Mouse (Mus musculus) embryonic facial prominence, embryonic 14.5 days (tissue): ENCODE measurements at regions not wholly inside any gene's neighbourhood (a gene's known extent, or its start where the extent isn't known, plus 50 kb on each side); places are given as distances from the start of the nearest gene placed in this dataset. TPM values are rescaled to one million over a fixed set of nuclear protein-coding genes. Genes with fewer than 3 reads are reported as not detected.
A peak's percentile ranks its signal among the peaks of the same experiment; 100 is the strongest.

Experiments
- ATAC-seq: fragments of 200-750 bp; cut with Nextera tagmentation; 2 replicates; pipeline ENCODE4 v1.8.0; 2017; ENCODE audit warnings: low read depth, moderate number of reproducible peaks, moderate TSS enrichment
- DNase-seq: peaks from one replicate; pipeline ENCODE4 v3.0.0-alpha.2; 2015; ENCODE audit warnings: low spot score
- H3K27ac ChIP-seq: fragments of 300-500 bp; sonication (generic); replicated peaks from 2 replicates; pipeline ENCODE4 v1.5.1; 2014; ENCODE audit warnings: low read depth, mild to moderate bottlenecking, low read length, moderate library complexity
- H3K27me3 ChIP-seq: fragments of 300-500 bp; sonication (generic); replicated peaks from 2 replicates; pipeline ENCODE4 v1.6.1; 2014; ENCODE audit warnings: low read length; ENCODE audit not compliant: control insufficient read depth, insufficient read depth
- H3K36me3 ChIP-seq: fragments of 300-500 bp; sonication (generic); 2 replicates; pipeline ENCODE4 v1.6.1; 2014; ENCODE audit warnings: low read length, mixed read lengths; ENCODE audit not compliant: control insufficient read depth, insufficient read depth
- H3K4me1 ChIP-seq: fragments of 300-500 bp; sonication (generic); 2 replicates; pipeline ENCODE4 v1.6.1; 2014; ENCODE audit warnings: antibody characterized with exemption, low read length; ENCODE audit not compliant: control insufficient read depth, insufficient read depth
- H3K4me2 ChIP-seq: fragments of 300-500 bp; sonication (generic); 2 replicates; pipeline ENCODE4 v1.6.1; 2014; ENCODE audit warnings: low read depth, mild to moderate bottlenecking, low read length, moderate library complexity, mixed read lengths
- H3K4me3 ChIP-seq: fragments of 300-500 bp; sonication (generic); 2 replicates; pipeline ENCODE4 v1.5.1; 2014; ENCODE audit warnings: low read depth, mild to moderate bottlenecking, low read length
- H3K9ac ChIP-seq: fragments of 300-500 bp; sonication (generic); 2 replicates; pipeline ENCODE4 v1.6.1; 2014; ENCODE audit warnings: low read depth, mild to moderate bottlenecking, low read length, moderate library complexity, mixed read lengths
- H3K9me3 ChIP-seq: fragments of 300-500 bp; sonication (generic); 2 replicates; pipeline ENCODE4 v1.6.1; 2016; ENCODE audit warnings: low read length; ENCODE audit not compliant: control insufficient read depth
- WGBS: fragments of 180-500 bp; shearing (Covaris S2); extraction: QIAGEN DNeasy Blood & Tissue Kit; methylation state at CpG from one replicate; pipeline ENCODE4 v1.1.7; 2014; 5-methylcytosine and 5-hydroxymethylcytosine counted together
- microRNA counts: library from miRNA; unstranded; fragments of <30 nt; microRNA quantifications from one replicate; lab custom pipeline; 2017
- microRNA-seq: library from miRNA; unstranded; fragments of <30 nt; microRNA quantifications from one replicate; pipeline ENCODE4, GENCODE M21; 2016; ENCODE audit warnings: borderline number of aligned reads

GRCm38 (mm10) chr13:84063406-84063805 is 158.7 kb upstream of the Tmem161b start:
- ATAC-seq (no peak), DNase-seq (no peak)
- H3K9ac ChIP-seq = no peak overlapping the region
- H3K36me3 ChIP-seq = no peaks in the 10 kb centered on the region
- 46% methylated on average over 2 of the region's 2 CpGs for WGBS
- no peak overlapping the region for H3K27ac ChIP-seq
- no peaks in the 10 kb centered on the region for H3K27me3 ChIP-seq
- H3K4me3 ChIP-seq = no peak overlapping the region
- no peak overlapping the region for H3K4me2 ChIP-seq
- H3K9me3 ChIP-seq = no peaks in the 10 kb centered on the region
- no peaks in the 10 kb centered on the region for H3K4me1 ChIP-seq

GRCm38 (mm10) chr13:84064291-84064940 is 157.7 kb upstream of the Tmem161b start:
- ATAC-seq = no peak
- DNase-seq = no peak
- no peak overlapping the region for H3K4me3 ChIP-seq
- no peak overlapping the region for H3K9ac ChIP-seq
- 70% methylated on average over 5 of the region's 5 CpGs for WGBS
- no peak overlapping the region for H3K4me2 ChIP-seq
- no peaks in the 10 kb centered on the region for H3K27me3 ChIP-seq
- H3K4me1 ChIP-seq = no peaks in the 10 kb centered on the region
- H3K9me3 ChIP-seq = no peaks in the 10 kb centered on the region
- H3K27ac ChIP-seq = no peak overlapping the region
- H3K36me3 ChIP-seq = no peaks in the 10 kb centered on the region

GRCm38 (mm10) chr13:84065256-84065898 is 156.7 kb upstream of the Tmem161b start:
- no peaks in the 10 kb centered on the region for H3K27me3 ChIP-seq
- no peak overlapping the region for H3K27ac ChIP-seq
- H3K9ac ChIP-seq = no peak overlapping the region
- no peak overlapping the region for H3K4me2 ChIP-seq
- 62% methylated on average over 8 of the region's 8 CpGs for WGBS
- no peaks in the 10 kb centered on the region for H3K36me3 ChIP-seq
- H3K9me3 ChIP-seq = no peaks in the 10 kb centered on the region
- H3K4me1 ChIP-seq = no peaks in the 10 kb centered on the region
- ATAC-seq (no peak; the same call in 1 of the 2 replicates), DNase-seq (peak; percentile 56)
- H3K4me3 ChIP-seq = no peak overlapping the region

- no peak for DNase-seq
- ATAC-seq = no peak
- Histone ChIP-seq H3K27ac (no peak overlapping the region), H3K4me1 (no peaks in the 10 kb centered on the region), H3K4me3 (no peak overlapping the region), H3K9ac (no peak overlapping the region), H3K9me3 (no peaks in the 10 kb centered on the region), H3K4me2 (no peak overlapping the region), H3K36me3 (no peaks in the 10 kb centered on the region), H3K27me3 (no peaks in the 10 kb centered on the region)
- 60% methylated on average over 15 of the region's 15 CpGs for WGBS
Observed at GRCm38 (mm10) chr13:84066211-84066959, 155.7 kb upstream of the Tmem161b start.

GRCm38 (mm10) chr13:84066960-84067665 is 155.0 kb upstream of the Tmem161b start:
- Histone ChIP-seq H3K27ac (no peak overlapping the region), H3K4me2 (no peak overlapping the region), H3K9ac (no peak overlapping the region), H3K4me1 (no peaks in the 10 kb centered on the region), H3K4me3 (no peak overlapping the region), H3K27me3 (no peaks in the 10 kb centered on the region), H3K9me3 (no peaks in the 10 kb centered on the region), H3K36me3 (no peaks in the 10 kb centered on the region)
- no peak for DNase-seq
- 52% methylated on average over 4 of the region's 4 CpGs for WGBS
- no peak for ATAC-seq

GRCm38 (mm10) chr13:84068365-84068764 is 153.7 kb upstream of the Tmem161b start:
- 90% methylated on average over 1 of the region's 1 CpGs for WGBS

More at GRCm38 (mm10) chr13:84068365-84068764, 153.7 kb upstream of the Tmem161b start:
- DNase-seq = no peak
- Histone ChIP-seq H3K27me3 (no peaks in the 10 kb centered on the region), H3K9ac (no peak overlapping the region), H3K36me3 (no peaks in the 10 kb centered on the region), H3K4me2 (no peak overlapping the region), H3K4me1 (no peaks in the 10 kb centered on the region), H3K4me3 (no peak overlapping the region), H3K9me3 (no peaks in the 10 kb centered on the region), H3K27ac (no peak overlapping the region)
- ATAC-seq = no peak

MicroRNA genes in the stretch of these regions (microRNA counts, 519-probe panel; counts per million panel counts)
- 3,076 counts per million, percentile 73 among the panel's probes with 10 or more counts for microRNA mmu-miR-9 (lab: Ali Mortazavi, UCI)

Small RNA genes lying in the stretch of these regions (microRNA-seq; reads per million reads assigned to microRNA genes)
- not detected for gene Mir9-2
